ENCODE assay signal across 8 mouse cellular contexts in genomic region chr11:75279342-75280065, GRCm38 (mm10).
A peak's percentile ranks its signal among the peaks of the same experiment; 100 is the strongest.
DNase-seq lines count a peak whose midpoint lies in the region; ATAC-seq and TF ChIP-seq lines count a peak whose summit lies in the region.

No protein-coding gene starts in this region.

- no peaks in the 10 kb centered on the region for H3K9me3 ChIP-seq in CH12.LX (replicated peaks; ENCODE audit: low read length)
- H3K9me3 ChIP-seq in embryonic facial prominence, embryonic 15.5 days (replicated peaks): no peaks in the 10 kb centered on the region
- no peaks in the 10 kb centered on the region for H3K9me3 ChIP-seq in intestine, embryonic 16.5 days (ENCODE audit: control insufficient read depth, low read length)

- peak overlapping the region; percentile 19 for H3K9ac ChIP-seq in CH12.LX (ENCODE audit: insufficient read depth, low read depth)
- H3K9ac ChIP-seq in embryonic facial prominence, embryonic 15.5 days: no peak overlapping the region
- H3K9ac ChIP-seq in intestine, embryonic 16.5 days (ENCODE audit: low read depth, low read length): peak overlapping the region; percentile 55

- no peak for TF ChIP-seq CTCF in CH12.LX (conservative IDR thresholded peaks at IDR 0.05 in 1 of 2, IDR thresholded peaks at IDR 0.05 in 1 of 2; ENCODE audit: low read depth in 2 of 2, low read length in 2 of 2)

- in situ Hi-C loops in CH12.LX (cut with MboI; ENCODE audit: low pct_ligation_motif_present, low pct_unique_long_range_greater_than_20kb, low sequenced_read_pairs): loop anchor here (25.0 kb wide), 1 partner anchor 292 kb away; no protein-coding TSS in a partner anchor

- H3K36me3 ChIP-seq in CH12.LX (replicated peaks in 1 of 2; ENCODE audit: control insufficient read depth in 1 of 2, insufficient read depth in 1 of 2, low read length in 1 of 2) (no peaks in the 10 kb centered on the region), macrophage (ENCODE audit: inconsistent target) (no peaks in the 10 kb centered on the region)
- no peaks in the 10 kb centered on the region for H3K36me3 ChIP-seq in embryonic facial prominence, embryonic 15.5 days
- no peaks in the 10 kb centered on the region for H3K36me3 ChIP-seq in intestine, embryonic 16.5 days (ENCODE audit: control insufficient read depth, insufficient read depth, low read length)

- H3K4me3 ChIP-seq in CH12.LX (replicated peaks in 1 of 3; ENCODE audit: low read depth in 2 of 3, low read length in 2 of 3, poor library complexity in 1 of 3) (peak overlapping the region in 2 of 3 experiments; percentile 18 to 45), macrophage (ENCODE audit: inconsistent target) (peak overlapping the region; percentile 4; the same call in 1 of the 2 replicates)
- H3K4me3 ChIP-seq in embryonic facial prominence, embryonic 15.5 days (replicated peaks): peak overlapping the region; percentile 21
- peak overlapping the region; percentile 40 for H3K4me3 ChIP-seq in intestine, embryonic 16.5 days (ENCODE audit: low read length)

- H3K27ac ChIP-seq in CH12.LX (ENCODE audit: insufficient read depth, low read depth): peak overlapping the region; percentile 50
- no peak overlapping the region for H3K27ac ChIP-seq in embryonic facial prominence, embryonic 15.5 days (replicated peaks)
- no peak overlapping the region; the same call in 1 of the 2 replicates for H3K27ac ChIP-seq in intestine, embryonic 16.5 days (ENCODE audit: low read length)
- H3K27ac ChIP-seq in macrophage: no peak overlapping the region

- dilution Hi-C loops in CH12.LX (cut with MboI; ENCODE audit: extremely low pct_ligation_motif_present, extremely low pct_unique_long_range_greater_than_20kb, low sequenced_read_pairs): no loop called here

- DNase-seq in B cell, adult 2 months: peak; percentile 47
- DNase-seq in CH12.LX (ENCODE audit: extremely low read depth) (peak; percentile 67), adipocyte (ENCODE audit: low spot score) (no peak)
- peak; percentile 57 to 60 for DNase-seq in spleen, postnatal 36 days (ENCODE audit: low spot score in 2 of 2)
- DNase-seq in left cerebral cortex, postnatal 25 days (ENCODE audit: low spot score in 2 of 2): no peak

- no peak for ATAC-seq in embryonic facial prominence, embryonic 15.5 days (ENCODE audit: insufficient number of reproducible peaks, low FRiP score, low TSS enrichment, low read depth)
- ATAC-seq in intestine, embryonic 16.5 days: no peak

- intact Hi-C loops in left cerebral cortex, postnatal 25 days (cut with DNase I): no loop called here

- H3K79me2 ChIP-seq in CH12.LX (replicated peaks; ENCODE audit: control insufficient read depth, extremely low read depth, insufficient read depth, poor library complexity, severe bottlenecking): no peaks in the 10 kb centered on the region
- no peaks in the 10 kb centered on the region for H3K79me2 ChIP-seq in macrophage (ENCODE audit: inconsistent target)

- WGBS in embryonic facial prominence, embryonic 15.5 days: 6% methylated on average over 16 of the region's 16 CpGs
- 14% methylated on average over 16 of the region's 16 CpGs for WGBS in intestine, embryonic 16.5 days
- WGBS in macrophage (ENCODE audit: missing documents): 12% methylated on average over 16 of the region's 16 CpGs

- TF ChIP-seq POLR2A in CH12.LX (IDR thresholded peaks at IDR 0.05; ENCODE audit: low read depth, low read length): peak; percentile 77

- 0 out of 2 replicates have a peak, but pooled peaks have one; percentile 9 for TF ChIP-seq EP300 in CH12.LX (IDR thresholded peaks at IDR 0.05; ENCODE audit: low read length)

- H3K4me2 ChIP-seq in CH12.LX (ENCODE audit: insufficient read depth, low read depth, poor library complexity, severe bottlenecking): peak overlapping the region; percentile 37
- peak overlapping the region; percentile 35 for H3K4me2 ChIP-seq in embryonic facial prominence, embryonic 15.5 days (replicated peaks)
- peak overlapping the region; percentile 67 for H3K4me2 ChIP-seq in intestine, embryonic 16.5 days (ENCODE audit: low read depth, low read length)

- H3K27me3 ChIP-seq in CH12.LX (replicated peaks): no peaks in the 10 kb centered on the region
- peaks cover 33% of the 10 kb centered on the region for H3K27me3 ChIP-seq in embryonic facial prominence, embryonic 15.5 days
- peaks cover 24% of the 10 kb centered on the region for H3K27me3 ChIP-seq in intestine, embryonic 16.5 days (replicated peaks; ENCODE audit: control insufficient read depth, insufficient read depth, low read length)

- no peak; the same call in 1 of the 2 replicates for TF ChIP-seq RAD21 in CH12.LX (IDR thresholded peaks at IDR 0.05; ENCODE audit: low read depth, low read length)

- peaks cover 17 to 50% of the 10 kb centered on the region in 2 experiments for H3K4me1 ChIP-seq in CH12.LX (ENCODE audit: control insufficient read depth in 1 of 2, insufficient read depth in 2 of 2)
- peaks cover 43% of the 10 kb centered on the region for H3K4me1 ChIP-seq in embryonic facial prominence, embryonic 15.5 days
- peaks cover 15% of the 10 kb centered on the region for H3K4me1 ChIP-seq in intestine, embryonic 16.5 days (ENCODE audit: control insufficient read depth, insufficient read depth, low read length)

TF ChIP-seq in CH12.LX, 34 proteins besides CTCF, POLR2A, EP300 and RAD21:
- TF ChIP-seq TCF12 (IDR thresholded peaks at IDR 0.05; ENCODE audit: low read depth, low read length) (peak; percentile 19; the same call in 1 of the 2 replicates), NRF1 (IDR thresholded peaks at IDR 0.05; ENCODE audit: low read depth, low read length) (peak; percentile 50; the same call in 1 of the 2 replicates), CHD2 (IDR thresholded peaks at IDR 0.05; ENCODE audit: low read length) (peak; percentile 30; the same call in 1 of the 2 replicates), MXI1 (IDR thresholded peaks at IDR 0.05; ENCODE audit: low read depth, low read length) (peak; percentile 69; the same call in 1 of the 2 replicates), POLR2AphosphoS2 (IDR thresholded peaks at IDR 0.05; ENCODE audit: low read depth, low read length) (no peak), MEF2A (IDR thresholded peaks at IDR 0.05; ENCODE audit: borderline replicate concordance, low read depth, low read length) (peak; percentile 73), MAZ (IDR thresholded peaks at IDR 0.05; ENCODE audit: low read depth, low read length) (peak; percentile 65; the same call in 1 of the 2 replicates), BHLHE40 (IDR thresholded peaks at IDR 0.05; ENCODE audit: low read depth, low read length) (peak; percentile 70), ZMIZ1 (IDR thresholded peaks at IDR 0.05; ENCODE audit: low read depth, low read length) (no peak), ELF1 (IDR thresholded peaks at IDR 0.05; ENCODE audit: low read depth, low read length) (peak; percentile 98), ZNF384 (IDR thresholded peaks at IDR 0.05; ENCODE audit: low read depth, low read length) (peak; percentile 95), MYC (IDR thresholded peaks at IDR 0.05; ENCODE audit: low read depth, low read length) (peak; percentile 93), NELFE (IDR thresholded peaks at IDR 0.05; ENCODE audit: low read depth, low read length) (peak; percentile 71; the same call in 1 of the 2 replicates), IRF4 (IDR thresholded peaks at IDR 0.05; ENCODE audit: low read depth, low read length) (peak; percentile 31; the same call in 1 of the 2 replicates), MAX (IDR thresholded peaks at IDR 0.05; ENCODE audit: low read length) (peak; percentile 82), USF1 (IDR thresholded peaks at IDR 0.05; ENCODE audit: low read depth, low read length) (no peak)

Comparison
In these comparisons a context has a peak if more than half of its experiments do, and no peak if none do; other contexts are left out.
1. DNase-seq: peak in B cell, adult 2 months (2 of 2), CH12.LX (single experiment) and spleen, postnatal 36 days (2 of 2); none in left cerebral cortex, postnatal 25 days (0 of 2) and adipocyte (single experiment).
2. Peak in every context shown above with its lines, with median percentiles within 50 percentile points of each other: H3K4me2 ChIP-seq and H3K4me3 ChIP-seq.